Mouse (Mus musculus) MEL (cell line): ENCODE data around the gene Unc13d. TPM values are rescaled to one million over a fixed set of nuclear protein-coding genes. Genes with fewer than 3 reads are reported as not detected.
A peak's percentile ranks its signal among the peaks of the same experiment; 100 is the strongest.
"Not testable (repeated sequence)": the region's sequence is repeated elsewhere in the genome, so short reads cannot be mapped to it uniquely, and the experiment has no call there.

Experiments used
- DNase-seq: peaks from one replicate; pipeline ENCODE4 v3.0.0; 2011; ENCODE audit warnings: low read depth, low spot score
- H3K27ac ChIP-seq: 2 replicates; pipeline ENCODE4 v1.5.1; 2012; ENCODE audit warnings: low read depth, mild to moderate bottlenecking, control low read depth, low read length, moderate library complexity; ENCODE audit not compliant: control insufficient read depth
- H3K27me3 ChIP-seq, 2 experiments: fragments of 150-350 bp in 1 of 2; sonication (generic) in 1 of 2; 2 replicates each; pipeline ENCODE4 v1.6.1; 2012; ENCODE audit warnings: low read length in 2 of 2, mild to moderate bottlenecking in 2 of 2, improper control_type of control experiment in 1 of 2, moderate library complexity in 1 of 2; ENCODE audit not compliant: insufficient read depth in 2 of 2, control insufficient read depth in 1 of 2
- H3K36me3 ChIP-seq, 2 experiments: 2 replicates each; pipeline ENCODE4 v1.6.1; 2012 to 2014; ENCODE audit warnings: low read length in 2 of 2, improper control_type of control experiment in 1 of 2, inconsistent platforms in 1 of 2, mild to moderate bottlenecking in 1 of 2; ENCODE audit not compliant: insufficient read depth in 2 of 2, control insufficient read depth in 1 of 2
- H3K4me1 ChIP-seq, 2 experiments: fragments of 150-350 bp in 1 of 2; sonication (generic) in 1 of 2; 2 replicates each; pipeline ENCODE4 v1.6.1; 2012; ENCODE audit warnings: low read length in 2 of 2, improper control_type of control experiment in 1 of 2, mild to moderate bottlenecking in 1 of 2; ENCODE audit not compliant: insufficient read depth in 2 of 2, control insufficient read depth in 1 of 2
- H3K4me3 ChIP-seq, 2 experiments: fragments of 150-350 bp in 1 of 2; sonication (generic) in 1 of 2; 2 replicates each; pipeline ENCODE4 v1.5.1; 2012; ENCODE audit warnings: low read depth in 2 of 2, low read length in 2 of 2, mild to moderate bottlenecking in 2 of 2, moderate library complexity in 2 of 2, control low read depth in 1 of 2, improper control_type of control experiment in 1 of 2; ENCODE audit not compliant: control insufficient read depth in 1 of 2, insufficient read depth in 1 of 2
- H3K79me2 ChIP-seq: 2 replicates; pipeline ENCODE4 v1.6.1; 2012; ENCODE audit warnings: mild to moderate bottlenecking, low read length, moderate library complexity; ENCODE audit not compliant: control insufficient read depth, poor library complexity, insufficient read depth
- H3K9ac ChIP-seq: 2 replicates; pipeline ENCODE4 v1.6.1; 2012; ENCODE audit warnings: low read depth, mild to moderate bottlenecking, control low read depth, low read length, moderate library complexity; ENCODE audit not compliant: control insufficient read depth, poor library complexity, severe bottlenecking
- H3K9me3 ChIP-seq: fragments of 150-350 bp; sonication (generic); replicated peaks from 2 replicates; pipeline ENCODE4 v1.6.1; 2012; ENCODE audit warnings: mild to moderate bottlenecking, low read length, improper control_type of control experiment, moderate library complexity; ENCODE audit not compliant: insufficient read depth
- CHD2 ChIP-seq: IDR thresholded peaks from 2 replicates; pipeline ENCODE4 v1.6.1; 2011; ENCODE audit warnings: low read length, improper control_type of control experiment
- ELF1 ChIP-seq: IDR thresholded peaks from 2 replicates; pipeline ENCODE4 v1.6.1; 2014; ENCODE audit warnings: low read depth, mild to moderate bottlenecking, inconsistent platforms, low read length, improper control_type of control experiment, moderate library complexity
- MYC ChIP-seq: IDR thresholded peaks from 2 replicates; pipeline ENCODE4 v1.6.1; 2011; ENCODE audit warnings: low read depth, mild to moderate bottlenecking, low read length, improper control_type of control experiment, moderate library complexity
- NRF1 ChIP-seq: IDR thresholded peaks from 2 replicates; pipeline ENCODE4 v1.6.1; 2014; ENCODE audit warnings: low read depth, mild to moderate bottlenecking, inconsistent platforms, low read length, improper control_type of control experiment, moderate library complexity; ENCODE audit not compliant: poor library complexity, insufficient read depth, severe bottlenecking
- POLR2A ChIP-seq, 2 experiments: IDR thresholded peaks; 2 replicates each; pipeline ENCODE4 v1.6.1; 2011 to 2012; ENCODE audit warnings: low read length in 2 of 2, mild to moderate bottlenecking in 2 of 2, control low read depth in 1 of 2, improper control_type of control experiment in 1 of 2, low read depth in 1 of 2, moderate library complexity in 1 of 2; ENCODE audit not compliant: control insufficient read depth in 1 of 2, insufficient read depth in 1 of 2, poor library complexity in 1 of 2
- POLR2AphosphoS2 ChIP-seq: IDR thresholded peaks from 2 replicates; pipeline ENCODE4 v1.6.1; 2011; ENCODE audit warnings: low read length, improper control_type of control experiment
- POLR2AphosphoS5 ChIP-seq: IDR thresholded peaks from 2 replicates; pipeline ENCODE4 v1.6.1; 2012; ENCODE audit warnings: low read depth, borderline replicate concordance, mild to moderate bottlenecking, inconsistent platforms, low read length, moderate library complexity, mixed read lengths
- RCOR1 ChIP-seq: IDR thresholded peaks from 2 replicates; pipeline ENCODE4 v1.6.1; 2012; ENCODE audit warnings: low read depth, mild to moderate bottlenecking, inconsistent platforms, low read length, improper control_type of control experiment
- TBP ChIP-seq: IDR thresholded peaks from 2 replicates; pipeline ENCODE4 v1.8.0; 2011; ENCODE audit warnings: low read depth, low read length, improper control_type of control experiment
- USF1 ChIP-seq: IDR thresholded peaks from 2 replicates; pipeline ENCODE4 v1.6.1; 2014; ENCODE audit warnings: low read depth, mild to moderate bottlenecking, inconsistent platforms, low read length, improper control_type of control experiment, moderate library complexity
- ZKSCAN1 ChIP-seq: IDR thresholded peaks from 2 replicates; pipeline ENCODE4 v1.6.1; 2012; ENCODE audit warnings: low read depth, mild to moderate bottlenecking, inconsistent platforms, low read length, improper control_type of control experiment, moderate library complexity
- ZNF384 ChIP-seq: IDR thresholded peaks from 2 replicates; pipeline ENCODE4 v1.6.1; 2012; ENCODE audit warnings: low read depth, mild to moderate bottlenecking, inconsistent platforms, low read length, improper control_type of control experiment
- polyA plus RNA-seq, 2 experiments: library from polyadenylated mRNA; stranded (reverse) in 1 of 2; unstranded in 1 of 2; fragments of >175 nt in 1 of 2; fragments of >200 nt in 1 of 2; gene quantifications; 2 replicates each; pipeline versions ENCODE4 v1.2.1 to v1.2.4; 2012; ENCODE audit warnings: low replicate concordance in 2 of 2, low read depth in 1 of 2; ENCODE audit not compliant: insufficient read length in 2 of 2, insufficient read depth in 1 of 2, missing spikeins in 1 of 2
- total RNA-seq: library from RNA; depleted of rRNA; stranded (reverse); fragments of 300-350 nt; gene quantifications from 2 replicates; pipeline ENCODE4 v1.2.3, GENCODE M21; 2012

The Unc13d gene
- total and polyA plus RNA-seq, 3 experiments = 115 to 146 TPM; not detected in 1

DNA sequence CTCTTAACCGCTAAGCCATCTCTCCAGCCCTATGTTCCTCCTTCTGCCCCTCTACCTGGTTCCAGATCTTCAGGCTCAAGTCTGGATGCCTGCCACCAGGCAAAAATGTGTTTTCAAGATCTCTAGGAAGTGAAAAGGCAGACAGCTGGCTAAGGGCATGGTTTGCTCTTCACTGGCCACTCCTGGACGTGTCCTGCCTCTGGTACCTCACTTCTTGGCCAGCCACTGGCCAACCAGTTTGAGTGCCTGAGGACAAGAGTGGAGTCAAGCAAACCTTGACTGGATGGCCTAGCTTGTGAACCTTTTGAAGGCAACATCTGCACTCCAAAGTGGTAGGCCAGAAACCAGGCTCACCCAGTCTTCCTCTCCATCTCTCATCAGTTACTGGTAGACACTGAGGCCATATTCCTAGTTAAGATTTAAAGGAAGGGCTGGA lies 57.8 kb downstream of the Unc13d start:
- Histone ChIP-seq H3K27ac (no peak overlapping the region), H3K4me3 (no peak overlapping the region), H3K27me3 (no peaks in the 10 kb centered on the region), H3K9ac (no peak overlapping the region), H3K36me3 (peaks cover 4 to 12% of the 10 kb centered on the region in 2 experiments), H3K4me1 (peaks cover under 1 to 2% of the 10 kb centered on the region in 2 experiments; a peak in 3 of 4 replicates), H3K9me3 (no peaks in the 10 kb centered on the region), H3K79me2 (peaks cover 14% of the 10 kb centered on the region)
- TF ChIP-seq POLR2AphosphoS5 (peak; percentile 96; the same call in 1 of the 2 replicates), TBP (peak; percentile 69), RCOR1 (no peak), CHD2 (no peak)
- peak; percentile 68 for DNase-seq

DNA sequence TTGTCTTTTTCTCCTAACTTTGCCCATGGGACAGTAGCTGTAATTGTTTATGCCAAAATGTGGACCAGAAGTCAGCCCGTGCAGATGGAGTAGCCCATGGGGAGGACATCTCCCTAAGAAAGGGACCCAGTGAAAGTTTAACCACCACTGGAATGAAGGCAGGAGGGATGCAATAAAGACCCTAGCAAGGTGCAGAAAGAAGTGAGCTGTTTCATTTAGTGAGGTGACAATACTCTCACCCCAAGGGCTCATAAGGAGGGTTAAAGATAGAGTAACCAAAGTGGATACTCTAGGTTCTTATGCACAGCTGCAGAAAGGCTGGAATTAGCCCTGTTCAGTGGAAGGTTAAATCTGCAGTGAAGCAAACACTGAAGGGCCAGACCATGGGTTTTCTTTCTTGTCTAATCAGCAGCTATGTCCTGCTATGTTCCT lies 58.4 kb downstream of the Unc13d start:
- TF ChIP-seq ZNF384 (no peak), USF1 (no peak), POLR2A (IDR thresholded peaks at IDR 0.05; ENCODE audit: control insufficient read depth in 1 of 2, insufficient read depth in 1 of 2, low read depth in 1 of 2, low read length in 2 of 2, poor library complexity in 1 of 2) (no peak), ELF1 (no peak), ZKSCAN1 (no peak), NRF1 (no peak), POLR2AphosphoS2 (no peak), MYC (no peak)
- H3K4me1 ChIP-seq = no peaks in the 10 kb centered on the region
- DNase-seq = peak; percentile 66

DNA sequence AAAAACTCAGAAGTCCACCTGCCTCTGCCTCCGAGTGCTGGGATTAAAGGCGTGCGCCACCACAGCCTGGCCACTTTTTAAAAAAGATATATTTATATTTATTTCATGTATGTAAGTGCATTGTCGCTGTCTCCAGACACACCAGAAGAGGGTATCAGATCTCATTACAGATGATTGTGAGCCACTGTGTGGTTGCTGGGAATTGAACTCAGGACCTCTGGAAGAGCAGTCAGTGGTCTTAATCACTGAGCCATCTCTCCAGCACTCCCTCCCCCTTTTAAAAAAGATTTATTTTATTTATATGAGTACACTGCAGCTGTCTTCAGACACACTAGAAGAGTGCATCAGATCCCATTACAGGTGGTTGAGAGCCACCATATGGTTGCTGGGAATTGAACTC lies 58.9 kb downstream of the Unc13d start:
- DNase-seq, H3K4me3 ChIP-seq, H3K79me2 ChIP-seq, H3K9me3 ChIP-seq, H3K4me1 ChIP-seq, H3K27ac ChIP-seq, H3K9ac ChIP-seq, H3K27me3 ChIP-seq: not testable (repeated sequence)
- peaks cover 4 to 11% of the 10 kb centered on the region in 2 experiments for H3K36me3 ChIP-seq

More for the DNA sequence above, 58.4 kb downstream of the Unc13d start:
- Histone ChIP-seq H3K27me3 (no peaks in the 10 kb centered on the region), H3K9me3 (no peaks in the 10 kb centered on the region), H3K36me3 (peaks cover 4 to 11% of the 10 kb centered on the region in 2 experiments), H3K9ac (no peak overlapping the region), H3K79me2 (peaks cover 14% of the 10 kb centered on the region), H3K4me3 (no peak overlapping the region), H3K27ac (no peak overlapping the region)
